Comparison of ENCODE assay signal across 8 mouse cellular contexts in the genomic region with DNA sequence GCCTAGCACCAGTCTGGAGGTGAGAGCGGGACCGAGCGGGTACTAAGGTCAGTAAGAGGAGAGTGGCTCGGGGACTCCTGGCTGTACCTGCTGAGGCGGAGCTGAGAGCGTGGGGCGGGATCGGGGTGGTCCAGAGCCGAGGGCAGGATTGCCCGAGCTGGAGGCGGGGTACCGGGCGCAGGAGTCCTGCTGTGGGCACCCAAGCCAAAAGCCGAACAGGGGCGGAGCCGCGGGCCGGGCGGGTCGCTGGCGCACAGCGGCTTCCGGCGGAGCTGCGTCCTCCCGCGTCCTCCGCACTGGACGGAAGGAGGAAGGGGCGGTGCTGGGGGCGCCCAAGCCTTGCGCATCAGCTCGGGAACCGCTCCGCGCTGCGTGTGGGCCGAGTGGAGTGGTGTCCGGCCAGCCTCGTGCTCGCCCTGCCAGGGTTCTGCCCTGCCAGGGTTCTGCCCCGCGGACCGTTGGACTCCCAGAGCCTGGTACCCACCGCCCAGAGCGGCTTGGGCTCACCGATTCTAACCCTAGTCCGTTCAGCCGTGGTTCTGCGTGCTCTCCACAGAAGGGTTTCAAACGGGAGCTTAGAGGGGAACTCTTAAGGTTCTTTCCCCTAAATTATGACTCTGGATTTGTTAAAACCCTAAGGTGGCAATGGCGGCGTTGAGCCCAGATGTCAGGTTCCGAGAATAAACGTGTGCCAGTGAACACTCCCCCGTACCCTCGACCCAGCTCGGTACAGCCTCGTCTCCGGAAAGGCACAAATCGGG. TPM values are rescaled to one million over a fixed set of nuclear protein-coding genes. Genes with fewer than 3 reads are reported as not detected.
A peak's percentile ranks its signal among the peaks of the same experiment; 100 is the strongest.
DNase-seq lines count a peak whose midpoint lies in the region; ATAC-seq lines count a peak whose summit lies in the region.

A gene (minus strand): TSS at position 262 of the 761 bp plus-strand sequence.

- H3K4me3 ChIP-seq in hindbrain, embryonic 11.5 days (ENCODE audit: low read depth, low read length), result peak within 1 kb of the TSS; percentile 76

- H3K4me2 ChIP-seq in hindbrain, embryonic 11.5 days (replicated peaks; ENCODE audit: low read depth, low read length), result peak within 1 kb of the TSS; percentile 76

- no peaks in the 10 kb centered on the region; the same call in 1 of the 2 replicates for H3K4me1 ChIP-seq in hindbrain, embryonic 11.5 days (replicated peaks; ENCODE audit: control insufficient read depth, insufficient read depth, low read length)

- H3K27ac ChIP-seq in hindbrain, embryonic 11.5 days (ENCODE audit: low read depth, low read length), result peak within 1 kb of the TSS; percentile 73

- ATAC-seq in hindbrain, embryonic 11.5 days (ENCODE audit: low FRiP score), result peak; percentile 98

- H3K9me3 ChIP-seq in hindbrain, embryonic 11.5 days (ENCODE audit: control insufficient read depth, low read length), result no peaks in the 10 kb centered on the region

- H3K27me3 ChIP-seq in hindbrain, embryonic 11.5 days (ENCODE audit: control insufficient read depth, insufficient read depth, low read length), result no peaks in the 10 kb centered on the region

- peak; percentile 71 for DNase-seq in MEL-GATA-1-ER (ENCODE audit: extremely low read depth, low read depth)
- peak; percentile 88 for DNase-seq in cerebellum, adult 9-10 months
- peak; percentile 75 to 91 for DNase-seq in frontal cortex, adult 2 months (ENCODE audit: extremely low spot score in 1 of 2, low spot score in 1 of 2)
- peak; percentile 87 for DNase-seq in hindbrain, embryonic 11.5 days (ENCODE audit: low spot score)
- peak; percentile 84 to 91 for DNase-seq in layer of hippocampus, postnatal 10 days (ENCODE audit: low spot score in 2 of 2)
- DNase-seq in lung, postnatal 10 days, result peak; percentile 97
- DNase-seq in ovary, postnatal 36 days (ENCODE audit: low spot score), result peak; percentile 96
- peak; percentile 86 for DNase-seq in thymus, postnatal 25 days

- under 1% methylated on average over 56 of the region's 61 CpGs for WGBS in hindbrain, embryonic 11.5 days

- H3K36me3 ChIP-seq in hindbrain, embryonic 11.5 days (ENCODE audit: control insufficient read depth, insufficient read depth, low read length), result no peaks in the 10 kb centered on the region

- peak within 1 kb of the TSS; percentile 95 for H3K9ac ChIP-seq in hindbrain, embryonic 11.5 days (ENCODE audit: low read depth, low read length)

RNA-seq across cellular contexts. Expression of the gene that starts here (rescaled TPM):
- polyA plus RNA-seq in frontal cortex, adult 2 months (2012; rRNA removed), result 59.6 and 61.6 TPM in 2 replicates
- 116 and 125 TPM in 2 replicates for polyA plus RNA-seq in hindbrain, embryonic 11.5 days (2014; fragmentation: Nextera tagmentation; extraction: Ambion mirVana)
- total RNA-seq in layer of hippocampus, postnatal 10 days (2021), result 10 to 100 TPM; 60.5 to 62.9 TPM

Comparison
In these comparisons a context has a peak if more than half of its experiments do, and no peak if none do; other contexts are left out.
1. Peak in every context shown above with its lines: DNase-seq, ATAC-seq, H3K4me3 ChIP-seq and H3K27ac ChIP-seq.